Mouse (Mus musculus) ES-Bruce4 (cell line): ENCODE results near the gene Cyld. TPM values are rescaled to one million over a fixed set of nuclear protein-coding genes. Genes with fewer than 3 reads are reported as not detected.
"Not testable (repeated sequence)": the region's sequence is repeated elsewhere in the genome, so short reads cannot be mapped to it uniquely, and the experiment has no call there.

Experiments
- H3K27ac ChIP-seq: 2 replicates; pipeline ENCODE4 v1.5.1; 2012; ENCODE audit warnings: low read length, inconsistent platforms; ENCODE audit not compliant: insufficient read depth
- H3K27me3 ChIP-seq: 2 replicates; pipeline ENCODE4 v1.6.1; 2012; ENCODE audit warnings: mild to moderate bottlenecking, low read length, inconsistent platforms; ENCODE audit not compliant: control insufficient read depth, poor library complexity, insufficient read depth, severe bottlenecking
- H3K36me3 ChIP-seq: 2 replicates; pipeline ENCODE4 v1.6.1; 2012; ENCODE audit warnings: inconsistent platforms, mild to moderate bottlenecking, low read length, moderate library complexity; ENCODE audit not compliant: control insufficient read depth, poor library complexity, insufficient read depth, severe bottlenecking
- H3K4me1 ChIP-seq: one replicate; pipeline ENCODE4 v1.8.1; 2011; ENCODE audit warnings: low read length; ENCODE audit not compliant: control insufficient read depth, insufficient read depth
- H3K4me3 ChIP-seq: 2 replicates; pipeline ENCODE4 v1.5.1; 2011; ENCODE audit warnings: low read depth, mild to moderate bottlenecking, low read length
- H3K9ac ChIP-seq: 2 replicates; pipeline ENCODE4 v1.6.1; 2012; ENCODE audit warnings: low read depth, mild to moderate bottlenecking, inconsistent platforms; ENCODE audit not compliant: poor library complexity, severe bottlenecking
- H3K9me3 ChIP-seq: replicated peaks from 2 replicates; pipeline ENCODE4 v1.6.1; 2012; ENCODE audit warnings: mild to moderate bottlenecking, low read length, inconsistent platforms; ENCODE audit not compliant: control insufficient read depth, poor library complexity, insufficient read depth, severe bottlenecking
- CTCF ChIP-seq: IDR thresholded peaks from one replicate; pipeline ENCODE4 v1.8.1; 2011; ENCODE audit warnings: low read depth, low read length
- EP300 ChIP-seq: IDR thresholded peaks from 2 replicates; pipeline ENCODE4 v1.6.1; 2011; ENCODE audit warnings: low read depth, low read length; ENCODE audit not compliant: insufficient read depth
- POLR2A ChIP-seq: IDR thresholded peaks from one replicate; pipeline ENCODE4 v1.8.1; 2011; ENCODE audit warnings: low read length; ENCODE audit not compliant: insufficient read depth
- polyA plus RNA-seq: library from polyadenylated mRNA; stranded (reverse); fragments of >200 nt; gene quantifications from 2 replicates; pipeline ENCODE4 v1.2.4, GENCODE M21; 2011; ENCODE audit warnings: low read depth; ENCODE audit not compliant: missing spikeins, insufficient read depth, insufficient read length

The Cyld gene
- polyA plus RNA-seq = 17.8 and 18.6 TPM in 2 replicates

DNA sequence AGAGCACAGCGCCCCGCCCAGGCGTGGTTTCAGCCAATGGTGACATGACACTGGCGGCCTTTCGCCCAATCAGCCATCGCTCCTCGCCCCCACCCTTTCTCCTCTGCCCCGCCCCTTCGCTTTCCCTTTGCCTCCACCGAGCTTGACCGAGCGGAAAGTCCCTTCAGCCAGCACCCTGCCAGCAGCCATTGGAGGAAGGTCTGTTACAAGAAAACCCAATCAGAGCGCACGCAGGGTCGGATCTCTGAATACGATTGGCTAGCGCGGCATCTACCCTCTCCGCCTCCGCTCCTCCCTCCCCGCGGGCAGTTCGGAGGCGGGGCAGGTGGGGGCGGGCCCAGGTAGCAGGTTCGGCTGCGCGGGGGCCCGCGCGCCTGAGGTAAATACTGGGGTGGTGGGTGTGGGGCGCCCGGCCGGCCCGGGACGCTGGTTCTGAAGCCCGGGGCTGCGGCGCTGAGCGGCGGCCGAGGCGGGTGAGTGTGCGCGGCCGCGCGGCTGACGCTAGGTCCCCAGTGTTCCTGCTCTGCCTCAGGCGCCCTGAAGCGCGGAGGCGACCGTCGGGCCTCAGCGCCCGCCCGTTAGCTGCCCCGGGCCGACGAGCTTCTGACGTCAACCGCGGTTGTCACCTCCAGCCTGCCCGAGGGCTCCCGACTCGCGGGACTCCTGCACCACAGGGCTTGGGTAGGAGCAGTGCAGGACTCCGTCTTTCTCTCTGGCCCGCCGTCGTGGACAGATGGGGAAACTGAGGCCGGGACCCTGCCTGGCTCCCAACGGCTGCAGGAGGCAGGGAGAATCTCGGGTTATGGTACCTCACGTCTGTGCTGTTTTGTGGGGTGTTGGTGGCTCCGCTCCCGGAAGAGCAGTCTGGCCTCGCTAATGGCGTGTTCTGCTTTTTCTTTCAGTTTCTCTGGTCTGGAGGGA, at the start of gene Cyld:
Gene Cyld (plus strand): TSS at position 308 of the 921 bp plus-strand sequence.
- Histone ChIP-seq H3K4me3 (peak within 1 kb of the TSS; percentile 65), H3K4me1 (no peaks in the 10 kb centered on the region), H3K27ac (no peak within 1 kb of the TSS), H3K27me3 (no peaks in the 10 kb centered on the region), H3K9ac (peak within 1 kb of the TSS; percentile 44), H3K36me3 (no peaks in the 10 kb centered on the region), H3K9me3 (no peaks in the 10 kb centered on the region)
- TF ChIP-seq EP300 (0 out of 2 replicates have a peak, but pooled peaks have one; percentile 17), CTCF (no peak)

DNA sequence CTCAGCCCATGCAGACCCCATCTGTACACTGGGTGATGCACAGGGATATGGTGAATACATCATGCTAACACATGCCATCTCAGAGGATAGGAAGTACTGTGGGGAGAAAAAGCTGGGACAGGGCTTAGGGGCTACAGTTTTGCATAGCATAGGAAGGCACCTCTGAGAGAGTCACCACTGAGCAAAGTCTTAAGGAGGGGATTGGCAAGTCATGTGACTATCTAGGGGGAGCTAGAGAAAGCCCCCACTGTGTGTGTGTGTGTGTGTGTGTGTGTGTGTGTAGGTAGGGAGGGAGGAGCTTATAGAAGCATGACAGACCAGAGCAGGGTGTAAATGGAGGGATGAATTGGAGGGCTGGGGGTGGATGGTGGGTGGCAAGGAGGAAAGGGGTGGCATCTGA, 48.5 kb upstream of the Cyld start:
- no peak overlapping the region for H3K9ac ChIP-seq
- H3K27ac ChIP-seq = no peak overlapping the region
- no peak for TF ChIP-seq CTCF
- no peak for TF ChIP-seq POLR2A
- no peak for TF ChIP-seq EP300
- no peak overlapping the region for H3K4me3 ChIP-seq
- H3K27me3 ChIP-seq = no peaks in the 10 kb centered on the region; the same call in 1 of the 2 replicates
- H3K9me3 ChIP-seq = no peaks in the 10 kb centered on the region
- H3K4me1 ChIP-seq = peaks cover 1% of the 10 kb centered on the region
- H3K36me3 ChIP-seq = no peaks in the 10 kb centered on the region

DNA sequence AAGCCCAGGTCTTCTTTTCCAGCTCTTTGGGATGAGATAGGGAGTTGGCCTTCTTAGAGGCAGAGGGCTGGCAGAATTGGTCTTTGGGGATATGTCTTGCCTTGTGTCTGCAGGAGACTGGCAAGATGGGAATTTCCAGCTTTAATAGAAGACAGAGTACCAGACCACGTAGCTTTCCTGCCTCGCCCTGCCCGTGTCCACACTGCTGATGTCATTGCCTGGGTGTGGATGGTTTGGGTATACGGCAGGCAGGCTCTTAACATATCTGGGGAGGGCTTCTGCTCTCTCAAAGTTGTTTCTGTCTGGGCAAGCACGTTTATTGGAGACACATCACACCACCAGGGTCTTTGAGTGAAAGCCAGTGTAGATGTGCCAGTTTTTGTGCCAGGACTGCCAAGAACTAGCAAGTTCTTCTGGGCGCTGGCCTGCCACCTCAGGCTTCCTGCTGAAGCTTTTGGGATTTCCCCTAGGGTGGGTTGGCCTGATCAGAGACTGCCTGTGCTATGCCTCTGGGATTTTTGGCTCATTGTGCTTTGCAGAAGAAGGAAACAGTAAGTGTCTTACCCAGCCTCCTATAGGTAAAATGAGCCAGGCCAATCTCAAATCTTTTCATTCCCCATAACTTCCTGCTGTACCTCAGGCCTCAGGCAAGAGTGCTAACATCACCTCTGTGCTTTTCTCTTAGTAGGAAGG, 46.7 kb upstream of the Cyld start:
- no peaks in the 10 kb centered on the region for H3K9me3 ChIP-seq
- H3K4me3 ChIP-seq = no peak overlapping the region
- no peaks in the 10 kb centered on the region for H3K36me3 ChIP-seq
- TF ChIP-seq EP300 (no peak), POLR2A (no peak), CTCF (no peak)
- no peak overlapping the region for H3K27ac ChIP-seq
- H3K9ac ChIP-seq = no peak overlapping the region
- H3K27me3 ChIP-seq = no peaks in the 10 kb centered on the region; the same call in 1 of the 2 replicates
- H3K4me1 ChIP-seq = peaks cover 1% of the 10 kb centered on the region

DNA sequence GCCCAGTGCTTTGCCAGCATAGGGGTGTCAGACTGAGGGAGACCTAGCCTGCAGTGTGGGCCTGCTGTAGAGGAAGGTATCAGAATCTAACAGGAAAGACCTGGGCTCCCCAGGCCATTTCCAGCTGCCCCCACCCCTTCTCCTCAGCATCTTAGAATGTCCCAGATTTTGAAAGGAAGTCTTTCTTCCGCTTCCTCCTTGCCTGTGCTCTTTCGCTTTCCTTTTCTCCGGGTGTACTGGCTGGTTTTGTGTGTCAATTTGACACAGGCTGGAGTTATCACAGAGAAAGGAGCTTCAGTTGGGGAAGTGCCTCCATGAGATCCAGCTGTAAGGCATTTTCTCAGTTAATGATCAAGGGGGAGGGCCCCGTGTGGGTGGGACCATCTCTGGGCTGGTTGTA, 45.7 kb upstream of the Cyld start:
- not testable (repeated sequence) for H3K9ac ChIP-seq, H3K9me3 ChIP-seq, H3K4me1 ChIP-seq, H3K4me3 ChIP-seq, H3K36me3 ChIP-seq, H3K27me3 ChIP-seq, H3K27ac ChIP-seq

DNA sequence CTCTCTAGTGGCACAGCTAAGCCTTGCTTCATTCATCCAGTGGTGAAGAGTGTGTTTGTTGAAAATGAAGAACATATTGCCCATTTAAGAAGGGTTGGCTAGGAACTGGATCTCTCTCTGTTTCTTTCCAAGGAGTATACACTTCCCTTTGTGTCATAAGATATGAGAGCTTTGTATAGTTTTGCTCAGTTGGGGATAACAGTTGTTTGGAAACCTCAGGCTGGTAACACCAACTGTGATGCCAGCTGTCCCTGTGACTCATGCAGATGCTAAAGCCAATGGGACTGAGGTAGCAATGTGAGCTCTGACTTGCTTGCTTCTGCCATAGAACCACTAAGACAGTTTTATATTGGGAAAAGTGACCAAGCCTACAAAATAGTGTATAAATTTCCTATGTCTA, 41.5 kb upstream of the Cyld start:
- TF ChIP-seq CTCF (no peak), EP300 (no peak), POLR2A (no peak)
- Histone ChIP-seq H3K27ac (no peak overlapping the region), H3K9me3 (0 out of 2 replicates have a peak, but pooled peaks cover 2% of the 10 kb centered on the region), H3K9ac (no peak overlapping the region), H3K36me3 (no peaks in the 10 kb centered on the region), H3K27me3 (no peaks in the 10 kb centered on the region), H3K4me1 (no peaks in the 10 kb centered on the region), H3K4me3 (no peak overlapping the region)

DNA sequence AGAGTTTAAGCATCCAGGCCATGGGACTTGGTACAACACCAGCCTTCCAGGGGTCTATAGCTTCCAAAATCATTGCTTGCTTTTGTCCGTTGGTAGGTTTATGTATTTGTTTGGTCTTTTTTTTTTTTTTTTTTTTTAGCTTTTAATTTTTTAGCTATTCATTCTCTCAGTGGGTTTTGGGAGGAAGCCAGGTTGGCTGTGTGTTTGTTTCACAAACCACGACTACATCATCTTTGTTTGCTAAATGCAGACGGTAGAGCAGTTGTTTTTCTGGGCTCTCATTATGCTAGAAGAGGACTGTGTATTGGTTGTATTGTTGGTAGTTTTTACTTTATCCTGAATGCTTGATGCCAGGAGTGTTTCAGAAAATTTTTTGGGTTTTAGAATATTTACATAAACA, 37.0 kb upstream of the Cyld start:
- Histone ChIP-seq H3K36me3 (no peaks in the 10 kb centered on the region), H3K9ac (no peak overlapping the region), H3K27ac (no peak overlapping the region), H3K9me3 (0 out of 2 replicates have a peak, but pooled peaks cover 2% of the 10 kb centered on the region), H3K4me1 (no peaks in the 10 kb centered on the region), H3K4me3 (no peak overlapping the region), H3K27me3 (no peaks in the 10 kb centered on the region)
- TF ChIP-seq EP300 (no peak), CTCF (no peak), POLR2A (no peak)
